Mouse (Mus musculus) retina, adult 2 months (tissue): ENCODE results near the gene Akap6.
"Not testable (repeated sequence)": the region's sequence is repeated elsewhere in the genome, so short reads cannot be mapped to it uniquely, and the experiment has no call there.

Source experiments
- DNase-seq: peaks from one replicate; pipeline ENCODE4 v3.0.0-alpha.2; 2012; ENCODE audit warnings: low read depth, low spot score

Gene Akap6

DNA sequence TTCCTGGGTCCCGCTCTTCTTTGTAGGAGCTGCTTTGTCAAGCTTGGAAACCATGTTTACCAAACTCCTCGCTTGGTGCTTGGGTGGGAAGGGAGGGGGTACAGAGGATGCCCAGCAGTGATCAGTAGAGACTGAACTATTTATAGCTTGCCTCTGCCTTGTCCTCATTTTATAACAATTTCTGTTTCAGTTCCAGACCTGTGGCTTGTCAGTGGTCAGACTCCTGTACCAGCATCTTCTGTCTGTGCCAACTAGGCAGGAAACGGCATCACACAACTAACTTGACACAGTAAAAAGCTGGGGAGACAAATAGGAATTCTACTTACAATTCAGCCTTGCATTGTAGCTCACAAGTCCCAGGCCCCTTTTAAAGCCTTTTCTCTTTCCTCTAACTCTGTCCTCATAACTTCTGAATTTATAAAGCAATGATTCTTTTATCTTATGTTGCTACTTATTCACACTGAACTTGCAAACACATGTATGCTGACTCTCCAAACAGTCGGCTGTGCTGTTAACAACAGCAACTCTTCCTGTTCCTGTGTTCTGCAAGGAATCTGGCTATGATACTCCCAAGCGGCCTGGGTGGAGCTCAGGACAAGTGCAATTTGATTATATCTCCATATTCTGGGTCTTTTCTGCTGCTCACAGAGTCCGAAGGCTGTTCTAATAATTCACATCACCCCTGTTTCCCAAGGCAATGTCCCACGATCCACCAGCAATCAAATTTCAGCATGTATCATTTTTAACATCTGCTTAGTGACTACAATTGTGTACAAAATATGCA lies 12.9 kb downstream of the Akap6 start:
- DNase-seq = no peak

DNA sequence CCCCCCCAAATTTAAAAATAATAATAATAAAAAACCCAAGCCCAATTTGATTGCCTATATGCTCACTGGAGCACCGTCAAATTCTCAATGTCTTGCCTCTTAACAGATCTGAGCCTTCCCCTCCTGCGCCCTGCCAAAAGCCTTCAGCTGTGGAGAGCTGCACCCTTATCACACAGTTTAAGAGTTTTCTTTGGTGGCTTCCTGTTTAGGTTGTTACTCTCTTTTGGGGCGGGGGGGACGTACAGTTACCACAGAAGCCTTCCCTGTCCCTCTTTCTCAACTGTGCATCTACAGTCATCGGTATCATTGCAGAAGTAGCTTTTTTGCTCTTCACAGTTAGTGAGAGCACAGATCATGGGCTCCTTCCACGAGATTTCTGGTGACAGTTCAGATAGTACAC lies 19.2 kb downstream of the Akap6 start:
- DNase-seq = no peak

DNA sequence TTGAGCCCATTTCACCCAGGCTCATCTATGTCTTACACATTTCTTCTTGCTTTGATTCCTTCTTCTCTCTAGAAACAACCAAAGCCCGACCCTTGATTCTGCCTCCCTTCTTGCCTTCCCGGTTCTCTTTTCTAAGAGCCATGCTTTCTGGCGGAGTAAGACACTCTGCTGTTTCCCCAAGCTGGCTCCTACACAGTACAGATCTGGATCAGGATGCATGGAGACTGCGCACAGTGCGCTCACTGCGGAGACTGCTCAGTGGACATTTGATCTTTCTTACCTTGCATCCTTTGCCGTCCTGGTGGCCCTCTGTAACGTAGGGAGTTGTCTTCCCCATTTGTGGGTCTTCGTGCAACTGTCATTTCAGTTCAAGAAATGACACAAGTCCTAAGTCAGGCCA lies 20.0 kb downstream of the Akap6 start:
- DNase-seq = no peak

DNA sequence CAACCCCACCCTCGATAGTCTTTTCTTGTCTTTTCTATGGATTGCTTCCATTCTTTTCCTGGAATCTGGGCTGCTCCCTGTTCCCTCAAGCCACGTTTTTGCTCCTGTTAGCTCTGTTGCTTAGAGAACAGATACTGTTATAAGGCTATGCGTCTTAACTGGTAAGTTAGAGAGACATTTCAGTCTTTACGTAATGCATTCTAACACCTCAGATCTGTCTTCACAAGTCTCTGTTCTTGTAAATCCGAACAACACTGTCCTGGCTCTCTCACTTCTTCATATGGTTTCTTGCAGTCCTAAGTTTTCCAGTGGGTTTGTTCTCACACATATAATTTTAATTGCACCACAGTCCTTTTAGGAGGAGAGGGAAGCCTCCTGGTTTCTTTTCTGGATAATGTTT lies 20.5 kb downstream of the Akap6 start:
- no peak for DNase-seq

DNA sequence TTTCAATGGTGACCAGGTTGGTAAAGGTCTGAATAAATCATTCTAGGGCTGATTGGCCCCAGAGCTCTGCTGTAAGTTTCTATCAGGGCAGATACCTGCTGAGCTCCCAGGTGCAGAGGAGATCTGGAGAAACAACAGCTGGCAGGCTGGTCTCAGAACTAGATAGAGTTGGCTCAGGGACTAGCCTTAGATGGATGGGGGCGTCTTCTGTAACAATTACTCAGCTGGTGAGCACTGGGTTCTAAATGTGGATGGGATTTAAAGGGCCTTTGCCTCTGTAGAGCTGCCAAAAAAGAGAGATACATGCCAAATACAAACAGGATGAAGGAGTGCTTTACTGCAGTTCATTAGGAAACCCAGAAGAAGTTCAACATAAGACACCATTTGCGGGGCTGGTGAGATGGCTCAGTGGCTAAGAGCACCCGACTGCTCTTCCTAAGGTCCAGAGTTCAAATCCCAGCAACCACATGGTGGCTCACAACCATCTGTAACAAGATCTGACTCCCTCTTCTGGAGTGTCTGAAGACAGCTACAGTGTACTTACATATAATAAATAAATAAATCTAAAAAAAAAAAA lies 24.9 kb downstream of the Akap6 start:
- DNase-seq = not testable (repeated sequence)

DNA sequence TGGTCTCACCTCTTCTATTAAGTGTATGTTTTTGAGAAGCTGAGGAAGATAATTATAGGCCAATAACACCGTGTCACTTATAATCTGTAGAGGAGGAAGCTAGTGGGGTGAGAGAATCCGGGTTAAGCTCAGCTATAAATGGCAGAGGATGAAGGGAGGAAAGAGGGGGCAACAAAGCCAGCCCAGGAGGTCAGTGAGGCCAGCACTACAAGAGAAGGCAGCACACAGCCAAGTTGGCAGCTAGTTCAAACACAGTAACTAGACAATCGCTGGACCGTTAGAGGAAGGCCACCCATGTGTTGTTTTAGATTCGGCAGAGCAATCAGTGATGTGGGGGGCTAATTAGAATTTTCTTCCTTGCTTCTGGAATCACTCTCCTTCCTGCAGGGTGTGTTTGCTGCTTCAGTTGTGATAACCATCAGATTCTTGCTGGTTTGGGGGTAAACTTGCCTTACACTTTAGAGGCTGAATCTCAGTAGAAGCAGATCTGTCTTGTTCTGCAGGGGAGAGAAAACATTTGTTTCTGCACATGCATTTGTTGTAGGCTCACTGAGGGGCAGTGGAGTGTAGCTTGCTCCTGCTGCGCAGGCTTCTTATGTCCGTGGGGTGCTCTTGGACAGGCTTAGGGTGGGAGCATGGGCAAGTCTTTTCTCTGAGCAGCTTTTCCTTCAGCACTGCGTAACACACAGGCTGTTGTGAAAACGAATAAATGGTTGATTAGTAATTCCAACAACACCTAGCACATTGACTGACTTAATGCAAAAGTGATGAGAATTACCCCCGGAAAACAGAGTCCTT lies 27.4 kb downstream of the Akap6 start:
- DNase-seq = peak; percentile 77

DNA sequence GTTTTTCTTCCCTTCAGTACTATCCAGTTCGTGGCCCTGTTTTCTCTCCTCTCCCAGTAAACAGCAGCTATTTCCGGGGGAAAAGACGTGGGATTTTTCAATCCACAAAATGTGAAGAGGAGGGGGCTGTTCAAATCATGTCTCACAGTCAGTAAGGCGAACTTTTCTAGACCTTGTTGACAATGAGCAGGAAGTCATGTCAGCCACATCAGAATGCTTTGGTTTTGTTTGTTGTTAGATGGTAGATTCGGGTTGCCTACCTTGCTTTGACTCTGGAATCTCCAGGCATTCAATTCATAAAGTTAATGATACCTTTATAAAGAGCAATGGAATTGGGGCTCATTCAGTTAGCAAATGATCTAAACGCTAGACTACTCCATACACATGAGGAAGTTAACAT lies 30.2 kb downstream of the Akap6 start:
- no peak for DNase-seq

DNA sequence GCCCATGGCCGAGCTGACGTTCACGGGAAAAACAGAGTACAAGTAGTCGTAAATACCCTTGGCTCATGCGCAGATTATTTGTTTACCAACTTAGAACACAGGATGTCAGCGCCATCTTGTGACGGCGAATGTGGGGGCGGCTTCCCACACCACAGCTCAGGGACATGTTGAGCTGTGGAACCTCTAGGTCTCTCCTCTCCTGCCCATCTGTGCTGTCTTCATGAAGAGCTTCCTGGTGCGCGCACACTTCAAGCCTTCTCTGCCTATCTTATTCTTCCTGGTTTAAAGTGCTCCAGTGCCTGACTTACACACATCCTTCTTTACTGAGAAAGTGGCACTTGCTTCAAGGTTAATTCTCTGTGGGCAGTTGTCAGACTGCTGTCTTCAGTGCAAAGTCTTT lies 36.0 kb downstream of the Akap6 start:
- not testable (repeated sequence) for DNase-seq

DNA sequence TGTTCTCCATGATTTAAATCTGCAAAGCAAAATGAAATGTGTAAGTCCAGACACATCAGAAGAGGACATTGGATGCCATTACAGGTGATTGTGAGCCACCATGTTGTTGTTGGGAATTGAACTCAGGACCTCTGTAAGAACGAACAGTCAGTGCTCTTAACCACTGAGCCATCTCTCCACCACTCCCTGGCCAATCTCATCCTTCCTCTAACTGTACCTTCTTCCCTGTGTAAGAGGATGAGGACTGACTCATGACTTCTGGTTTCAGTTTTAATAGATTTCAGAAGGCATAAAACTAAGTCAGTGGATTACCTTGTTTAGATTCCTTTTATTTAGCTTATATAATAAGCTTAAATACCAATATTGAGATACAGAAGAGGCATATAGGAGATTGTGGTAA lies 38.0 kb downstream of the Akap6 start:
- DNase-seq = no peak

DNA sequence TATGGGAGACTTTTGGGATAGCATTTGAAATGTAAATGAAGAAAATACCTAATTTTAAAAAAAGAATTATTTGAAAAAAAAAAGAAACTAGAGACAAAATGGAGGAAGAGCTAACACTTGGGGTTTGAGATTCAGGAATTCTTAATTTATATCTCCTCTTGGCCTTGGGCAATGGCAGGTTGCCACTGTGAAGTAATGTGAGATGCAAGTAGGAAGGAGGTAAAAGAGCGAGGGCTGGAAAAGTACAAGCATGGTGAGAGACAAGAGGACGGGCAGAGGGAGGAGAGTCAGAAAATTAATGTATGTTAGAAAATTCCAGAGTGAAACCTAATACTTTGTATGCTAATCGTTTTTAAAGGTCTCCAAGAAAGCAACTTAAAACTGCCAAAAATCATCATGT lies 40.1 kb downstream of the Akap6 start:
- DNase-seq = no peak

DNA sequence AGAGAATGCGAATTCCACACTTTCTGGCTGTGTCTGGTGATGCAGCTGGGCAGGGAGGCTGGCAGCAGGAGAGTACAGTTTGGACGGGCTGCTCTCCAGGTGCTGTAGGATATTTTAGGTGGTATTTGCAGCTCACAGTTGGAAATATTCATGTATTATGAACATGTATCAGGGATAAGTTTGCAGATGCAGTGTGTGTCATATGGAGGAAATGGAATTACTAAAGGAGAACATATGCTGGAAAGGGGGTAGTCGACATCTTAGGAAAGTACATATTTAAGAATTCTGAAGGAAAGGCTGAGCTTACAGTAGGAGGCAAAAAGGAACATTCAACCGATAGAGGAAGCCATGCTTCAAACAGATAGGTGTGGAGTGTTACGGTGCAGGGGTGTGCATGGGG lies 42.6 kb downstream of the Akap6 start:
- DNase-seq = no peak

DNA sequence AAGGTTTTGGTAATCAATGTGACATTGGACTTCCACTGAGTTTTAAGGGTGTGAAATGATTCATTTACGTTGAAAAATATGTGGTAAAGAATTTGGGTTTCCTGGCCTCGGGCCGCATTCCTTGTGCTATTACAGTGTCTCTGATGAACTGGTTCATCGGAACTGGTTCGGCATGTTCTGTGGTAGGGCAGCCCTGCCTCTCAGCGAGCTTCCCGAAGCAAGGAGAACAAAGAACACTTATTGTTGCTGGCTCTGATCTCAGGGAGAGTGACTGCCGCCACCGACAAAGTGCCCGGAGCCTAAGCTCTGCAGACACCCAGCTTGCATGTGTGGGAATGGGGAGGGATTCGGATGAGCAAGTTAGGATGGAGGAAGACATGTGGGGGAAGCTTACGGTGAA lies 50.8 kb downstream of the Akap6 start:
- no peak for DNase-seq

DNA sequence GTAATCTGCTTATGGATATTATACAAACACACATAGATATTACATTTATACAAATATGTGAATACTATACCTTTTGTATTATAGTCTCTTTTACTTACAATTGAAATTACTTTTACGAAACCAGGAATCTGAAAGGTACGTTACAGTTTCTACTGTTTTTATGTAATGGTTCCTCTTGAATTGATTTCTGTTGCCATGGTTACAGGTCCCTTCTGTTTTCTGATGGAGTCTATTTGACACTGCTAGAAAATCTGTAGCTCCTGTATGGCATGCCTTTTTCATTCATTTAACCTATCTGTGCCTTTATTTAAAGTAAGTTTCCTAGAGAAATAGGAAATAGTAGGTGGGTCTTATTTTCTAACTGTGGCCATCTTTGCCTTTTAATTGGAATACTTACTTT lies 56.5 kb downstream of the Akap6 start:
- DNase-seq = no peak

DNA sequence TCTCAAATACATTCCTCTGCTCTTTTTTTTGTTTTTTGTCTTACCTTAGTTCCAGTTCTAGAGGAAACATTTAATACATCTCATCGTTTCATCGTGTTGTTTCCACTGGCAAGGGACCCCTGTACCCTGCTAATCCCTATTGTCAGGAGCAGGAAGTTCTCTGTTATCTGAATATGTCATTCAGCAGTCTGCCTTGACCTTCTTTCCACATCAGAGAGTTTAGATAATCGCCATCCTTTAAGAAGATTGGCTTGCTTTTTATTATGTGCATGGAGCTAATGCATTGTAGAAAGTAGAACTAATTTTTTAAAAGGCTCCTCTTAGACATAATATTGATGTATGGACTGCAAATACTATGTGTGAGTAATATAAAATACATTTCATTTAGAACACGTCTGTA lies 58.7 kb downstream of the Akap6 start:
- no peak for DNase-seq

DNA sequence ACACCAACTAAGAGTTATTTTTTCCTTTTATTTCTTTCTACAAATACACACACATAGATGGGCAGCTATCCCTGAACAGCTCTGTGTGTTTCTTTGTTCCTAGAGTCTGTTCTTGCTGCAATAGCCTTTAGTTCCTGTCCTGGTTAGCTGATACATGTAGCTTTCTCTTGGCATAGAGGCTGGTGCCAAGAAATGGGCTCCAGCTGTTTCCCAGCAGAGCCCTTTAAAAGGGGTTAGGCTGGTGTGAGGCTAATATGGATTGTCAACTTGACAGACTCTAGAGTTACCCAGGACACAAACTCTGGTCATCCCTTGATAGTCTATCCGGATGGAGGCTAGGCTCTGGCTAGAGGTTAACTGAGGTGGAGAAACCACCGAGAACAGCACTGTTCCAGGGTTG lies 64.9 kb downstream of the Akap6 start:
- no peak for DNase-seq

DNA sequence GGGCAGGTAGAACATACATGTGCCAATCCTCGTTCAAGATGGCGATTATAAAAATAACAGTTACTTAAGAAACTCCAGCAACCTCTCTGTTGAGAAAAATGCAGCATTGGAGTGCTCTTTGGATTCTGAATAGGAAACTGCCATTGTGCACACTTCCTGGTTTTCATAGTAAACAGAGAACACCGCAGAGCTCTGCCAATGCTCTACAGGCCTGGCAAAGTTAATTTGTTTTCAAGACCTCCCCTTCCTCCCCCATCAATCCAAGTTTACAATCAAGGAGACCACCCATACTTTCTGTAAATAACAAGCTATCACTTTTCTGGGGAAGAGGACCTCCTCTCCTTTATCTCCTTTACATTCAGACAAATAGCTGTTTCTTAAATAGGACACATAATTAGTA lies 65.6 kb downstream of the Akap6 start:
- DNase-seq = no peak

DNA sequence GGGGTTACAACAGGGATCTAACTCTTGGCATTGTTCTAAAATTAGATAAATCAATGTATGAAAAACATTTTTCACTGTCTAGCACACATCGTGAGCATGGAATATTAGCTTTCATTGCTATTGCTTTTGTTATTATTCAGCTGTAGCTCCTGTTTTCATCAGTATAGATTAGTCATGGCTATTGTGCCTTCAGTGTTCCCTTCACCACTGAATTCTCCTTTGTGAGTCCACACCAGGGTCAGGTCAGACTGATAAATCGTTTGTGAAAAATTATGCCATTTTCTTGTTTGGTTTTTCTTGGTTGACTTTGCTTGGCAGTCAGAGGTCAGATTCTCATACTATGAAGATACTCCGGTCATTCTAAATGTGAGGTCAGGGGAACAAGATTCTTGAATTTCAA lies 70.4 kb downstream of the Akap6 start:
- no peak for DNase-seq

DNA sequence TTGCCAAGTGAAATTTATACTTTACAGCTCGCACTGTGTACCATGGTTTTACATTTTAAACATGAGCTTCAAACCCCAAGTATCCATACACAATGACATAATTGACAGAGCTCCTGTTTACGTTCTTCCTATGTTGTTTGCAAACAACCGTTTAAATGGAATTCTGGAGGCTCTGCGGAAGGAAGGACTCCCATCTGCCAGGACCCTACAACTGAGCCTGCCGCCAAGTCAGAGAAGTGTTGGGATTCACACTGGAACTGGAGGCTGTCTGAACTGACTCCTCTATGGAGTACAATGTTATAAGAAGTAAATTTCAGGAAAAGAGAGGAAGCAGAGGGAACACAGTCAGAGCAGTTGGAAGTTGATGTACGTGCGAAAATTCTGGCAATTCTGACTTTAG lies 72.7 kb downstream of the Akap6 start:
- DNase-seq = no peak

DNA sequence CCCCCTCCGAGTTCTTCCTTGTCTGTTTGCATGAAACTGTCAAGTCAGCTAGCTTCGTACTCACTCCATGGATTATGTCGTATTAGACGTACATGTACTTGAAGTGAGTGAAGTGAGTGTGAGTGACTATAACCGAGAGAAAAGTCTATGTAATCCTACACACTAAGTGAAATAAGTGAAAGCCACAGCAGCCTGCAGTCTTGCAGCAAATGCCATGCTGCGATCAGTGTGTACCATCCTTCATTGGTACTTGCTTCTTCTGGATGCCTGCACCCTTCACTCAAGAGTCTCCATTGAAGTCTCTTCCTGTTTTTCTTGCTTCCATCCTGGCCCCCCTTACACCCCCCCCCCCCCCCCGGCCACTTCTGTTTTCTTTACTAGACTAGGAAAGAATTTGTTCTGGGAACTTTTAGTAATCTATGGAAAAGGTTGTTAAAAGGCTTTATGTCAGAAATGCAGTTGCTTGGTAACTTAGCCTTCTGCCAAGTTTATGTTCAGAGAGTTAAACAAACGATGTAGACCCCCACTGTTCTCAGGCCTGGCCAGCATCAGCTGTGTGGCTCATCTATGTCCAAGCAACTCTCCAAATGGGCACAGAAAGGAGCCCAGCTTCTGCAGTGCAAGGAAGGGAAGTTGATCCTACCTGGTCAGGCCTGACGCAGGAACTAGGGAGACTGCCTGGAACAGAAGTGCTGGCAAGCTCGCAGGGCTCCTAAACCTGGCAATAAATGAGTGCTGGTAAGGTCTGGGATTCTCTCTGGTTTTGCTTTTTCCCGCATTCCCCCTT lies 73.5 kb downstream of the Akap6 start:
- DNase-seq = no peak

DNA sequence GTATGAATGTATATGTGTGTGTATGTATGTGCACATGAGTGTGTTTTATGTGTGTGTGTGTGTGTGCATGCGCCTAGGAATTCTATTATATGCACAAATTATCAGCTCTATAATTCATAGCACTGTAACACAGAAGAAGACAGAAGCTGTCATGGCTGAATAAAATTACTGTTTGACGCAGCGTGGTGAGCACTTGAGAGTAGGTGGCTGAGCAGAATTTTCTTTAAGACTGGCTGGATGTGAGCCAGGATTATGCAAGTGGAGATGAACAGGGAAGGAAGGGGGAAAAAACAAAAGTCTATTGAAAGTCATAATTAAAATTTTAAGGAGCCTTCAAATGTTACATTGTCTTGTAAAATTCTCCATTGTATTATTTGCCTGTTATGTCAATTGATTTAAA lies 74.7 kb downstream of the Akap6 start:
- DNase-seq = no peak

DNA sequence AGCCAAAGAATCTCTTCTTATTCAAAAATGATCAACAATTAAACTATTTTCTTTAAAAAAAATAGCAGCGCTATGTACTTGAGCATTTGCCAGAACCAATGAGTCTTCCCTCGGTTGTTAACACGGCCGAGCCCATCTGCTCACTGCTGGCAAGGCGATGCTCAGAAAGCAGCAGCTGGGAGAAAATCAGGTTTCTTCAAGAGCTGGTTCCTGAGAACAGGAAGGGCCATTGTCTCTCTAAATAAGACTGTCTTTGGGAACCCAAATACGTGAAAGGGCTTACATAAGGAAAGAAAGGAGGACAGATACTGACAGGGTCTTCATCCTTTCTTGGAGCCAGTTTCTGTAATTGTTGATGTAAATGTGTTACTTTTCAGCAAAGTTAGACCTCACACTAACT lies 75.2 kb downstream of the Akap6 start:
- DNase-seq = no peak

DNA sequence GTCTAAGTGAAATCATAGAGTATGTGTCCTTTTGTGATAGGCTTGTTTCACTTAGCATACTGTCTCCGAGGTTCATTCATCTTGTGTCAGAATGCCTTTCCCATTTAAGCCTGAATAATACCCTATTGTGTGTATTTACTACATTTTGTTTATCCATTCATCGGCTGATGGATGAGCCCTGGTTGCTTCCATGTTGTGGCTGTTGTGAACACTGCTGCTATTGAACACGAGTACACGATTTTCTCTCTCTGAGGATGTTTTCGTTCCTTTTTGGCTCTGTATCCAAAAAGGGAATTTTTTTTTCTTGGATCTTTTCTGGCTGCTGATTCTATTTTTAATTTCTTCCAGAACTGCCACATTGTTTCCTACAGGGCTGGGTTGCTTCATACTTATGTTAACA lies 81.0 kb downstream of the Akap6 start:
- no peak for DNase-seq
